Mouse (Mus musculus): Measurements from ENCODE around the gene Epn1. TPM values are rescaled to one million over a fixed set of nuclear protein-coding genes. Genes with fewer than 3 reads are reported as not detected.
A peak's percentile ranks its signal among the peaks of the same experiment; 100 is the strongest.

Epn1 gene
- polyA plus RNA-seq, 1 experiment from 2014 or later: 63.0 TPM

- Histone ChIP-seq H3K27ac (no peak overlapping the region), H3K4me1 (peaks cover 8% of the 10 kb centered on the region), H3K9ac (no peak overlapping the region), H3K27me3 (no peaks in the 10 kb centered on the region), H3K4me2 (no peak overlapping the region), H3K9me3 (no peaks in the 10 kb centered on the region), H3K4me3 (no peak overlapping the region), H3K36me3 (0 out of 2 replicates have a peak, but pooled peaks cover 5% of the 10 kb centered on the region)
- WGBS: 73% methylated on average over 2 of the region's 2 CpGs
- no peak for ATAC-seq (ENCODE audit: insufficient number of reproducible peaks, low FRiP score, low TSS enrichment, low read depth)
Measured at GRCm38 (mm10) chr7:5046112-5046511, 33.9 kb upstream of the Epn1 start.

- Histone ChIP-seq H3K27me3 (peaks cover 4% of the 10 kb centered on the region; the same call in 1 of the 2 replicates), H3K36me3 (no peaks in the 10 kb centered on the region), H3K9ac (no peak overlapping the region), H3K4me2 (no peak overlapping the region), H3K27ac (no peak overlapping the region), H3K4me3 (no peak overlapping the region), H3K4me1 (peaks cover 14% of the 10 kb centered on the region), H3K9me3 (no peaks in the 10 kb centered on the region)
- 23% methylated on average over 2 of the region's 2 CpGs for WGBS
- ATAC-seq (ENCODE audit: insufficient number of reproducible peaks, low FRiP score, low TSS enrichment, low read depth): no peak
Measured at GRCm38 (mm10) chr7:5047313-5047712, 32.7 kb upstream of the Epn1 start.

DNA sequence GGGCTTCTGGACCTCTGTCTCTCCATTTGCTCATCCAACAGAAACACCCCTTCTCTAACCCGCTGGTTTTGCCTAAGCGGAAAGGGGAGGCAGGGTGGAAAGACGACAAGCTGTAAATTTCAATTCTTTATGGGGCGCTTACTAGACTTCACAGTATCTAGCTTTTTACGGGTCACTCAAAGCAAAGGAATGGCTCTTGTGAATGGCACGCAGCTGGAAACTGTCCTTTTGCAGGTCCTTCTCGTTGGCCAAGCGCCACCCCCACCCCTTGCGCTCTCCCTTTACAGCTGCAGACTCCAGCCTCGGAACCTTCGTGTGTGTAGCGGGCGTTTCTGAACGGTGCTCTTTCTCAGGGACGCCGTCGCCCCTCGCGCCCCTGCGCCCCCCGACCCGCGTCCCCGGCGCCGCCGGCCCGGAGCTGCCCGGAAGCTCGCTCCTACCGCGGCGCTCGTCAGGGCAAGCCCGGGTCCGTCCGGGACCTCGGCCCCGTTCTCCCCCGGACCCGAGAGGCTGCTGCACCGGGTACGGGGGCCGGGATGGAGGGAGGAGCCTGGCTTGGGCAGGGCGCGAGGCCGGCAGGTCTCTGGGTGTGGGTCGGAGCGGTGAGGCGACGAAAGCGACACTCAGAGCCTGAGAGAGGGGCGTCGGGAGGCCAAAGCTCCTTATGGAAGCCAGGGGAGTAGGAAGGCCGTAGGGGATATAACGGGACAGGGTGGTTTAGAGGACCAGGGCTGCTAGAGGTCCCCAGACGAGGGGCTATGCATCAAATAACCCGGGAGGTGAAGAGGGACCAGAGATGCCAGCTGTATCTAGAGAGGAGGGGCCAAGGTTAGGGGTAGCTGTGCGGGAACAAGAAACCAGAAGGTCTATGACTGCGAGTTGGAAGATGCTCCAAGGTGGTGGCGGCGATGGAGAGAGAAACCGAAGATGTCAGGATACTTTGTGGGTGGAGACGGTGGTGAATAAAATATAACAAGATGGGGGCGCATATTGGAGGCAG lies 28.5 kb upstream of the Epn1 start, which contains the start of gene Zfp580:
Zfp580 (plus strand) TSS at position 346 of the 1,000 bp plus-strand sequence.
- Histone ChIP-seq H3K9ac (peak within 1 kb of the TSS; percentile 78), H3K36me3 (no peaks in the 10 kb centered on the region), H3K4me3 (peak within 1 kb of the TSS; percentile 79), H3K9me3 (no peaks in the 10 kb centered on the region), H3K4me2 (peak within 1 kb of the TSS; percentile 82), H3K4me1 (peaks cover 44% of the 10 kb centered on the region), H3K27ac (peak within 1 kb of the TSS; percentile 80), H3K27me3 (peaks cover 41% of the 10 kb centered on the region)
- ATAC-seq (ENCODE audit: insufficient number of reproducible peaks, low FRiP score, low TSS enrichment, low read depth): peak; percentile 65; the same call in 1 of the 2 replicates
- WGBS: under 1% methylated on average over 65 of the region's 65 CpGs

DNA sequence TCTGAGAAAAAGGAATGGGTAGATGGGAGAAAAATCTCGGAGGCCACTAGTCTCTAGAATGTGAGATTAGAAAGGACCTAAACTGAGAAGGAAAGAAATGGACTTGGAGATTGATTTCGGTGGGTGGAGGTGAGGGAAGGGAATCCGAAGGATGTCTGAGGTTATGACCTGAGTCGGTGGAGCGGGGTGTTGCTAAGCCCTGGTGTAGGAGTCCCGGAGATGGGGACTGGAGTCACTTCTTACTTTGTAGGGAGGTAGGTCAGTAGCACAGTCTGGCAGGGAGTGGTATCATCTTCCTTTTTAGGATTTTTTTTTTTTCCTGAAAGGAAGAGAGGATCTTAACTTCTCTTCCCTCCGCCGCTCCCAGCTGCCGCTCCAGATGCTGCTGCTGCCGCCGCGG lies 27.6 kb upstream of the Epn1 start:
- ATAC-seq (ENCODE audit: insufficient number of reproducible peaks, low FRiP score, low TSS enrichment, low read depth): no peak

GRCm38 (mm10) chr7:5052931-5053343 lies 27.1 kb upstream of the Epn1 start:
- H3K9ac ChIP-seq: peak overlapping the region; percentile 78; the same call in 1 of the 2 replicates
- no peaks in the 10 kb centered on the region for H3K9me3 ChIP-seq
- H3K4me3 ChIP-seq: peak overlapping the region; percentile 79
- no peak overlapping the region for H3K27ac ChIP-seq
- H3K4me2 ChIP-seq: peak overlapping the region; percentile 82
- H3K27me3 ChIP-seq: peaks cover 45% of the 10 kb centered on the region
- H3K4me1 ChIP-seq: peaks cover 56% of the 10 kb centered on the region
- WGBS: 4% methylated on average over 40 of the region's 45 CpGs
- H3K36me3 ChIP-seq: no peaks in the 10 kb centered on the region
- no peak for ATAC-seq (ENCODE audit: insufficient number of reproducible peaks, low FRiP score, low TSS enrichment, low read depth)

More for the DNA sequence above, 27.6 kb upstream of the Epn1 start:
- Histone ChIP-seq H3K9ac (peak overlapping the region; percentile 78), H3K4me1 (peaks cover 51% of the 10 kb centered on the region), H3K4me3 (peak overlapping the region; percentile 79), H3K36me3 (no peaks in the 10 kb centered on the region), H3K9me3 (no peaks in the 10 kb centered on the region), H3K27me3 (peaks cover 41% of the 10 kb centered on the region), H3K4me2 (peak overlapping the region; percentile 82), H3K27ac (no peak overlapping the region)
- 2% methylated on average over 10 of the region's 12 CpGs for WGBS

GRCm38 (mm10) chr7:5053456-5054179 lies 26.4 kb upstream of the Epn1 start:
- peak overlapping the region; percentile 44; the same call in 1 of the 2 replicates for H3K9ac ChIP-seq
- H3K27ac ChIP-seq: no peak overlapping the region
- H3K36me3 ChIP-seq: no peaks in the 10 kb centered on the region
- peak overlapping the region; percentile 82 for H3K4me2 ChIP-seq
- H3K4me3 ChIP-seq: peak overlapping the region; percentile 79
- peaks cover 61% of the 10 kb centered on the region for H3K4me1 ChIP-seq
- H3K9me3 ChIP-seq: no peaks in the 10 kb centered on the region
- ATAC-seq (ENCODE audit: insufficient number of reproducible peaks, low FRiP score, low TSS enrichment, low read depth): no peak
- 10% methylated on average over 32 of the region's 32 CpGs for WGBS
- peaks cover 45% of the 10 kb centered on the region for H3K27me3 ChIP-seq

GRCm38 (mm10) chr7:5056651-5057263 lies 23.3 kb upstream of the Epn1 start:
- Histone ChIP-seq H3K9ac (peak overlapping the region; percentile 73), H3K4me3 (peak overlapping the region; percentile 68), H3K27me3 (peaks cover 45% of the 10 kb centered on the region), H3K4me1 (peaks cover 68% of the 10 kb centered on the region), H3K27ac (peak overlapping the region; percentile 64), H3K4me2 (peak overlapping the region; percentile 84), H3K36me3 (no peaks in the 10 kb centered on the region), H3K9me3 (no peaks in the 10 kb centered on the region)
- WGBS: 1% methylated on average over 55 of the region's 55 CpGs
- ATAC-seq (ENCODE audit: insufficient number of reproducible peaks, low FRiP score, low TSS enrichment, low read depth): no peak

- H3K4me1 ChIP-seq: peaks cover 62% of the 10 kb centered on the region
- peak overlapping the region; percentile 84 for H3K4me2 ChIP-seq
- H3K36me3 ChIP-seq: no peaks in the 10 kb centered on the region
- no peak for ATAC-seq (ENCODE audit: insufficient number of reproducible peaks, low FRiP score, low TSS enrichment, low read depth)
- H3K27me3 ChIP-seq: peaks cover 41% of the 10 kb centered on the region
- H3K9me3 ChIP-seq: no peaks in the 10 kb centered on the region
- peak overlapping the region; percentile 68 for H3K4me3 ChIP-seq
- no peak overlapping the region for H3K27ac ChIP-seq
- H3K9ac ChIP-seq: peak overlapping the region; percentile 73
- WGBS: 29% methylated on average over 8 of the region's 8 CpGs
Measured at GRCm38 (mm10) chr7:5057381-5057780, 22.7 kb upstream of the Epn1 start.

- peak overlapping the region; percentile 68; the same call in 1 of the 2 replicates for H3K4me3 ChIP-seq
- ATAC-seq (ENCODE audit: insufficient number of reproducible peaks, low FRiP score, low TSS enrichment, low read depth): no peak
- H3K9ac ChIP-seq: no peak overlapping the region
Measured at GRCm38 (mm10) chr7:5057804-5058203, 22.2 kb upstream of the Epn1 start.

GRCm38 (mm10) chr7:5058631-5059030 lies 21.4 kb upstream of the Epn1 start:
- no peak for ATAC-seq (ENCODE audit: insufficient number of reproducible peaks, low FRiP score, low TSS enrichment, low read depth)
- H3K4me3 ChIP-seq: no peak overlapping the region
- WGBS: 97% methylated on average over 1 of the region's 1 CpGs
- no peaks in the 10 kb centered on the region for H3K36me3 ChIP-seq
- H3K9me3 ChIP-seq: no peaks in the 10 kb centered on the region
- no peak overlapping the region for H3K27ac ChIP-seq
- H3K4me1 ChIP-seq: peaks cover 55% of the 10 kb centered on the region
- H3K27me3 ChIP-seq: peaks cover 28% of the 10 kb centered on the region
- H3K4me2 ChIP-seq: no peak overlapping the region
- H3K9ac ChIP-seq: no peak overlapping the region

More at GRCm38 (mm10) chr7:5057804-5058203, 22.2 kb upstream of the Epn1 start:
- Histone ChIP-seq H3K27ac (no peak overlapping the region), H3K27me3 (peaks cover 36% of the 10 kb centered on the region), H3K36me3 (no peaks in the 10 kb centered on the region), H3K4me1 (peaks cover 58% of the 10 kb centered on the region), H3K4me2 (peak overlapping the region; percentile 84), H3K9me3 (no peaks in the 10 kb centered on the region)
- whole genome bisulfite sequencing: 33% methylated on average over 11 of the region's 11 CpGs

GRCm38 (mm10) chr7:5059421-5059820 lies 20.6 kb upstream of the Epn1 start:
- peak overlapping the region; percentile 85; the same call in 1 of the 2 replicates for H3K4me2 ChIP-seq
- H3K27ac ChIP-seq: no peak overlapping the region

More at GRCm38 (mm10) chr7:5059421-5059820, 20.6 kb upstream of the Epn1 start:
- H3K36me3 ChIP-seq: no peaks in the 10 kb centered on the region
- H3K9ac ChIP-seq: no peak overlapping the region; the same call in 1 of the 2 replicates
- peaks cover 54% of the 10 kb centered on the region for H3K4me1 ChIP-seq
- H3K27me3 ChIP-seq: peaks cover 20% of the 10 kb centered on the region
- WGBS: 88% methylated on average over 12 of the region's 12 CpGs
- ATAC-seq (ENCODE audit: insufficient number of reproducible peaks, low FRiP score, low TSS enrichment, low read depth): no peak
- H3K4me3 ChIP-seq: no peak overlapping the region
- no peaks in the 10 kb centered on the region for H3K9me3 ChIP-seq
